Mouse (Mus musculus) neural tube, embryonic 11.5 days (tissue): Measurements from ENCODE around the gene Uvrag. TPM values are rescaled to one million over a fixed set of nuclear protein-coding genes. Genes with fewer than 3 reads are reported as not detected.

Source experiments
- ATAC-seq: fragments of 200-750 bp; cut with Nextera tagmentation; 2 replicates; pipeline ENCODE4 v1.8.0; 2017; ENCODE audit warnings: moderate number of reproducible peaks, mild to moderate bottlenecking, moderate TSS enrichment, moderate library complexity; ENCODE audit not compliant: insufficient read depth, low FRiP score, low TSS enrichment
- DNase-seq: peaks from one replicate; pipeline ENCODE4 v3.0.0-alpha.2; 2015; ENCODE audit warnings: low spot score
- H3K27ac ChIP-seq: fragments of 300-500 bp; sonication (generic); 2 replicates; pipeline ENCODE4 v1.5.1; 2014; ENCODE audit warnings: low read depth, mild to moderate bottlenecking, low read length
- H3K27me3 ChIP-seq: fragments of 300-500 bp; sonication (generic); 2 replicates; pipeline ENCODE4 v1.6.1; 2014; ENCODE audit warnings: mild to moderate bottlenecking, low read length, mixed read lengths; ENCODE audit not compliant: control insufficient read depth, insufficient read depth
- H3K36me3 ChIP-seq: fragments of 300-500 bp; sonication (generic); 2 replicates; pipeline ENCODE4 v1.6.1; 2014; ENCODE audit warnings: mild to moderate bottlenecking, low read length, moderate library complexity, mixed read lengths; ENCODE audit not compliant: control insufficient read depth, insufficient read depth
- H3K4me1 ChIP-seq: fragments of 300-500 bp; sonication (generic); 2 replicates; pipeline ENCODE4 v1.6.1; 2014; ENCODE audit warnings: low read length, mixed read lengths; ENCODE audit not compliant: control insufficient read depth, insufficient read depth
- H3K4me2 ChIP-seq: fragments of 300-500 bp; sonication (generic); 2 replicates; pipeline ENCODE4 v1.6.1; 2014; ENCODE audit warnings: low read depth, mild to moderate bottlenecking, moderate library complexity
- H3K4me3 ChIP-seq: fragments of 300-500 bp; sonication (generic); 2 replicates; pipeline ENCODE4 v1.5.1; 2014; ENCODE audit warnings: low read depth, low read length
- H3K9ac ChIP-seq: fragments of 300-500 bp; sonication (generic); 2 replicates; pipeline ENCODE4 v1.6.1; 2014; ENCODE audit warnings: mild to moderate bottlenecking, low read length
- H3K9me3 ChIP-seq: fragments of 300-500 bp; sonication (generic); 2 replicates; pipeline ENCODE4 v1.6.1; 2016; ENCODE audit warnings: low read length; ENCODE audit not compliant: control insufficient read depth
- WGBS: fragments of 180-500 bp; shearing (Covaris S2); extraction: QIAGEN DNeasy Blood & Tissue Kit; methylation state at CpG from one replicate; pipeline ENCODE4 v1.1.7; 2014; 5-methylcytosine and 5-hydroxymethylcytosine counted together
- polyA plus RNA-seq: library from polyadenylated mRNA; unstranded; fragments of >200 nt; fragmentation: Nextera tagmentation; extraction: Ambion mirVana; gene quantifications from 2 replicates; pipeline ENCODE4 v1.2.1, GENCODE M21; 2014

The Uvrag gene
- polyA plus RNA-seq, 1 experiment from 2014 or later: 12.0 TPM

DNA sequence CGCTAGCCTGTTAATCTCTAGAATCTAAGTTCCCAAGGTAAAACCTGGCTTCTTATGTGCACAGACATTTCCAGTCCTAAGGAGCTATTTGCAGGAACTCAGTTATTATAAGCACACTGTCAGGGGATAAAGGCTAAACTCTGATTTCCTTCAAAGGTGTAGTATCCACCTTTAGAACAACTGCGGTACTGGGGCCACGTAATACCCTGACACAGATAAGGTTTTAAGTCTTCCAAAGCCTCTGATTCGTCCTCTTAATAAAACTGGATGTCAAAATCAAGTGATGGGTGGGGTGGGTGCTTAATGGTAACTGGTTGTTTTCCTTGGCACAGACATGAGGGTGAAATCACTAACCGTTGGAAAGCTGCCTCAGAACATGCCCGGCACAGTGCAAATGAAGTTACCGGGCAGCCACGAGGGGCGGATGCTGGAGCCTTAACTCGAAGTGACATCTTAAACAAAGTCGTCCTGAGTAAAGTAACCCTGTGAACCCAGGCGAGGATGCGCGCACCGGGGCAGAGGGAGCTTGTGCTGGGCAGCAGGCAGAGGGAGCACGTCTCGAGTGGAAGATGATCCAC is 83.8 kb downstream of the Uvrag start:
- Histone ChIP-seq H3K9me3 (no peaks in the 10 kb centered on the region), H3K4me1 (no peaks in the 10 kb centered on the region), H3K36me3 (no peaks in the 10 kb centered on the region), H3K4me3 (no peak overlapping the region), H3K9ac (no peak overlapping the region), H3K27me3 (no peaks in the 10 kb centered on the region), H3K4me2 (no peak overlapping the region), H3K27ac (no peak overlapping the region)
- DNase-seq (no peak), ATAC-seq (no peak)
- WGBS: 90% methylated on average over 17 of the region's 17 CpGs

DNA sequence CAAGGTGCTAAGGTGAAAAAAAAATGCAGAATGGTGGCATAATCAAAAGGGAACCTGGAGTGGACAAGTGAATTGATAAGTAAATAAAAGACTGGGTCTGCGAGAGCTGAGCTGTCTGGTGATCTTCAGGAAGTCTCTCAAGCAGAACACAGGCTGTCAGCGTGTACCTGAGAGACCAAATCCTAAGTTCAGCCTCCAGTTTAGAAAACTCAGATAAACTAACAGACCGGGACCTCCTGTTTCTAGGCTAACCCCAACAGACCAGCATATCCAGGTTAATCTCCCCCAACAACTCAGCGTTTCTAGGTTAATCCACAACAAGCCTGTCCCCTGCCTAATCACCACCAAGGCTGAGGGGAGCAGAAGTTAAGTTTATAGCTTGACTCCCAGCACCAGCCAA is 87.3 kb downstream of the Uvrag start:
- ATAC-seq (no peak), DNase-seq (no peak)
- no peaks in the 10 kb centered on the region for H3K9me3 ChIP-seq
- WGBS: 90% methylated on average over 4 of the region's 4 CpGs
- no peaks in the 10 kb centered on the region for H3K27me3 ChIP-seq
- H3K4me1 ChIP-seq: no peaks in the 10 kb centered on the region
- H3K36me3 ChIP-seq: no peaks in the 10 kb centered on the region
- H3K9ac ChIP-seq: no peak overlapping the region
- no peak overlapping the region for H3K4me3 ChIP-seq
- no peak overlapping the region for H3K4me2 ChIP-seq
- no peak overlapping the region for H3K27ac ChIP-seq

DNA sequence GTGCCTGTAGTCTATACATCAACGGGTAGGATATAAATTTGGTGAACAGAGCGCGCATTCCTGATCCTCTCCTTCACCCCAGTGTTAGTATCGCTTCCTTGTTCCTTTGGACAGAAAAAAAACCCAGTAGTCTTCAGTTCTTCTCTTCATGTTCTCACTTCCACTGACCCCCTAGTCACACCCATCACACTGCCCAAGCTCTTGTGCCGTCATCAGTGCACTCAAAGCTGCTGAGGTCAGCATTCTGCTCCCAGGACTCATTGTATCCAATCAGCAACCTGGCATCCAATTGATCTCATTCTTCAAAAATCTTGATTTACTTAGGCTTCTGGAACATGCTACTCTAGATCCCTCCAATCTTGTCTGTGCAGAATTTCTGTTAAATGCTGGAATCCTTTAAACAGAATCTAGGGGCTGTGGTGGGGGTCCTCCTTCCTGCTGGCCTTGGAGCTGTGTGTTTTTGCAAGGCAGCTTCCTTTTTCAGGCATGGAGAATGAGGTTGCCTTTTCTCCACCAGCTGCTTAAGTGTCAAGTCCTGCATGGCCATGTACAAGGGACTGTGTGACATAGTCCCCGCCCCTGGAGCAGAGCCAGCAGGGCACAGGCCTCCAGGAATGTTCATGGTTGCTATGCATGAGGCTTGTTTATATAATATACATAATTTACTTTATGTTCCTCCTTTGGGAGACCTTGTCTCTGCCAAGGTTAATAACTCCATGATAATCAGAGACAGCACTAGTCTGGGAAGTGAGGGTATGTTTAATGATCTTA is 88.3 kb downstream of the Uvrag start:
- H3K27me3 ChIP-seq: no peaks in the 10 kb centered on the region
- H3K4me2 ChIP-seq: no peak overlapping the region
- 93% methylated on average over 6 of the region's 6 CpGs for WGBS
- H3K4me1 ChIP-seq: no peaks in the 10 kb centered on the region
- DNase-seq (no peak), ATAC-seq (no peak)
- no peaks in the 10 kb centered on the region for H3K9me3 ChIP-seq
- no peak overlapping the region for H3K4me3 ChIP-seq
- H3K9ac ChIP-seq: no peak overlapping the region
- no peaks in the 10 kb centered on the region for H3K36me3 ChIP-seq
- H3K27ac ChIP-seq: no peak overlapping the region

DNA sequence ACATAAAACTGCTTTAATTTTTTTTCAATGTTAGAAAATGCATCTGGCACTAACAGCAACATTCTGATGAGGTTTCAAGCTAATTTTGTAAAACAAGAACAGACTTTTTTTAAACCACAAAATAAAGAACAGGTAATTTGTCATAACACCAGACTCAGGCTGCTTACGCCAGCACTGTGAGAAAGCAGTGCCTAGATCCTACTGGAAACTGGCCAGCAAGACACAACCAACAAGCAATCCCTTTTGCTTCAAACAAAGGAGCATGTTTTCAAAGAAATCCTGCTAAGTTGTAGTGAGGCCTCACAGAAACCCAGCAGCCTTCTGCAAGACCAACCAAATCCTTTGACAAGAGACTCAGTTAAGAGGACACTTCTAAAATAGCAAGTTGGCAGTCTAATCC is 90.1 kb downstream of the Uvrag start:
- Histone ChIP-seq H3K9ac (no peak overlapping the region), H3K27ac (no peak overlapping the region), H3K4me1 (no peaks in the 10 kb centered on the region; the same call in 1 of the 2 replicates), H3K4me3 (no peak overlapping the region), H3K9me3 (no peaks in the 10 kb centered on the region), H3K4me2 (no peak overlapping the region), H3K36me3 (no peaks in the 10 kb centered on the region), H3K27me3 (no peaks in the 10 kb centered on the region)
- ATAC-seq (no peak), DNase-seq (no peak)
- WGBS: 88% methylated on average over 1 of the region's 1 CpGs

DNA sequence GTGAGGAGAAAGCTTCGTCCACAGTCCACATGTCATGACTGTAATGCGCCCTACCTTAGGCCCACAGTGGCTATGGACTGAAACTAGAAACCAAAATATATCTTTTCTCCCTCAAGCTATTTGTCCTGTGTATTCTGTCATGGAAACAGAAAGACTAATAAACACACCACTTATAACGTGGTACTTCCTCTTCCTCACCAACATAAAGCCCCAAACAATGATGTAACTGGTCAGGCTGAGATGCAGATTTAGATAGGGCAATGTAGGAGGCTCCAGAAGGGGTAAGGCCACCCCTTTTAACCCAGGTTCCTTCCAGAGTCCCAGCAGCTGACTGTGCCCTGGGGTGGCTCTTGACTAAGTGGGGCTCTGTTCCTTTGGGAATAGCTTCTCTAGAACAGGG is 91.0 kb downstream of the Uvrag start:
- ATAC-seq (no peak), DNase-seq (no peak)
- Histone ChIP-seq H3K9ac (no peak overlapping the region), H3K36me3 (no peaks in the 10 kb centered on the region), H3K4me1 (no peaks in the 10 kb centered on the region; the same call in 1 of the 2 replicates), H3K4me3 (no peak overlapping the region), H3K27me3 (no peaks in the 10 kb centered on the region), H3K9me3 (no peaks in the 10 kb centered on the region), H3K27ac (no peak overlapping the region), H3K4me2 (no peak overlapping the region)
- 87% methylated on average over 3 of the region's 3 CpGs for WGBS

DNA sequence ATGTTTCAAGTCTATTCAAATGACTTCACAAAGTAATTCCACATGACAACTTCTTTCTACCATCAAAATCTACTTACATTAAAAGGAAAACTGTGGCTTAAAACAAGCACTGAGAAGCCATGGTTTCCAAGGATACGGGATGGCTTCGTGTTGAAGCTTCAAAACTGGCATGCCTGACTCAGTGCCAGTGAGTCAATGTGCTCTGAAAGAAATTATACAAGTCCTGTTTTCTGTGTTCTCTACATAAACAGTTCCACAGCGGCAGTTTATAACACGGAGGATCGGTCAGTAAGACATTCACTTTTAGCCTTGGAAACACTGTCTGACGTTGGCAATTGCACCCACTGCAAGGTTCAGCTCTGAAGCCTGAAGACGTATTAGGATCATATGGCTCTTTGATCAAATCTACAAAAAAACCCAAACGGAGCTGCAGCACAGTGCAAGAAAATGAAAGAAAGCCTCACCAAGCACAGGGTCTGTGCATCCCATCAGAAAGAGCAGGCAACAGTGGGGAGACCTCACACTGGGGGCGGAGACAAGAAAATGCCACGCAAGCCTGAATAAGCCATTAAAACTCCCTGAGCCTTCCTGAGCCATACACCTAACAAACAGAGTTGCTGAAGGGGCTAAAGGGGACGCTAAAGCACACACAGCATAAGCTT is 94.3 kb downstream of the Uvrag start:
- 67% methylated on average over 11 of the region's 11 CpGs for WGBS
- ATAC-seq (no peak), DNase-seq (no peak)
- Histone ChIP-seq H3K9me3 (no peaks in the 10 kb centered on the region), H3K4me1 (no peaks in the 10 kb centered on the region; the same call in 1 of the 2 replicates), H3K4me3 (no peak overlapping the region), H3K27me3 (no peaks in the 10 kb centered on the region), H3K9ac (no peak overlapping the region), H3K27ac (no peak overlapping the region), H3K4me2 (no peak overlapping the region), H3K36me3 (no peaks in the 10 kb centered on the region)

DNA sequence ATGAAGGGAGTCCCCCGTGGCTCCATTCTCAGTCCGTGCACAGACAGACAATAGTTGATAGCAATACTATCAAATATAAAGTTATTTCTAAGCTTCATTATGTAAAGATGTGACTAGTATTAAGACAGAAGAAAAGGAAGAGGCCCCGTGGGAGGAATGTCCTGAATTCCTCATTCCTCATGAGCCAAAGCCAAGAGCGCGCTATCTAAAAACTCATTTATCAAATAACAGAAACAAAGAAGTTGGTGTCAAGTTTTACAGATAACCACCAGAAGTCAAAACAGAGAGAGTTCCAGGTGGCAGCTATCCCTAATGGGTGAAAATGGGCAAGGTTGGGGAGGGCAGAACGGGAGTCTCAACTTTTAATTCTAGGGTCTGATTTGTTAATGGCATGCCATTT is 95.4 kb downstream of the Uvrag start:
- H3K36me3 ChIP-seq: no peaks in the 10 kb centered on the region
- H3K4me2 ChIP-seq: no peak overlapping the region
- ATAC-seq (no peak), DNase-seq (no peak)
- whole genome bisulfite sequencing: 70% methylated on average over 6 of the region's 6 CpGs
- H3K4me3 ChIP-seq: no peak overlapping the region
- H3K9me3 ChIP-seq: no peaks in the 10 kb centered on the region
- H3K4me1 ChIP-seq: no peaks in the 10 kb centered on the region; the same call in 1 of the 2 replicates
- H3K27ac ChIP-seq: no peak overlapping the region
- H3K27me3 ChIP-seq: no peaks in the 10 kb centered on the region
- no peak overlapping the region for H3K9ac ChIP-seq

DNA sequence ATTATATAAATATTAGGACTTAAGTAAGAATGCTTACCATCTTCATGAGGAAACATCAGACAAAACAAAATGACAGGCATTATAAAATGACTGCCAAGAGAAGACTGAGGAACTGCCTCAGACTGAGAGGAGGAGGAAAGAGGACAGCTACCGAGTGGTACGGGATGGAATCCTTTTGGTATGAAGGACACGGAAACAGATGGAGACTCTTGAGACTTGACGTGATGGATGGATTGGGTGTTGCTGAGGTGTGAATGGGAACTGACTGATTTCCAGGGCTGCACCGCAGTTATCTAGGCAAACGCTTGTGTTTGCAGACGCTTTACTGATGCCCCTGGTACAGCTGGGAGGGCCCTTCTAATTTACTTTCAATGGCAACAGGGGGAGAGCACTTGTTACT is 97.0 kb downstream of the Uvrag start:
- Histone ChIP-seq H3K4me3 (no peak overlapping the region), H3K9me3 (no peaks in the 10 kb centered on the region), H3K27me3 (no peaks in the 10 kb centered on the region), H3K27ac (no peak overlapping the region), H3K36me3 (no peaks in the 10 kb centered on the region), H3K4me1 (no peaks in the 10 kb centered on the region; the same call in 1 of the 2 replicates), H3K4me2 (no peak overlapping the region), H3K9ac (no peak overlapping the region)
- DNase-seq (no peak), ATAC-seq (no peak)
- WGBS: 61% methylated on average over 7 of the region's 7 CpGs

DNA sequence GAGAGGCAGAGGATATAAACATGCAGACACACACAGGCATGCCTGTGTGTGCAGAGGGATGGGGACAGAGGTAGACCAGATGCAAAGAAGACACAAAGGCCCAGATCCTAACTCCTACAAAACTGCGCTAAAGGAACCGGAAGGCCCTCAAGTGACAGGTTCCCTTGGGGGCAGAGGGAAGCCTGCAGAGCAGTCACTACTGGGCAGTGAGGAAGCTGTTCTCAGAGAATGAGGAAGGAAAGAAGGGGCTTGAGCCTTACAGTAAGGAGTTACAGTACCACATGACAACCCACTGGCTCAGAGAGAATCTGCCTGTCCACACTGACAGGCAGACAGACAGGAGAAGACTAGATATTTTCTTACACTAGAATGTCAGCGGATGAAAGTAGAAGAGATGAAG is 97.6 kb downstream of the Uvrag start:
- H3K4me2 ChIP-seq: no peak overlapping the region
- H3K36me3 ChIP-seq: no peaks in the 10 kb centered on the region
- H3K4me1 ChIP-seq: no peaks in the 10 kb centered on the region; the same call in 1 of the 2 replicates
- H3K27me3 ChIP-seq: no peaks in the 10 kb centered on the region
- DNase-seq (no peak), ATAC-seq (no peak)
- no peaks in the 10 kb centered on the region for H3K9me3 ChIP-seq
- H3K27ac ChIP-seq: no peak overlapping the region
- 86% methylated on average over 3 of the region's 3 CpGs for WGBS
- no peak overlapping the region for H3K4me3 ChIP-seq
- H3K9ac ChIP-seq: no peak overlapping the region
